Mouse (Mus musculus): ENCODE results near the gene Ptov1. TPM values are rescaled to one million over a fixed set of nuclear protein-coding genes. Genes with fewer than 3 reads are reported as not detected.

Ptov1 gene
- 100 to 1,000 TPM; 277 to 305 (median 293) TPM for total RNA-seq (2022)

DNA sequence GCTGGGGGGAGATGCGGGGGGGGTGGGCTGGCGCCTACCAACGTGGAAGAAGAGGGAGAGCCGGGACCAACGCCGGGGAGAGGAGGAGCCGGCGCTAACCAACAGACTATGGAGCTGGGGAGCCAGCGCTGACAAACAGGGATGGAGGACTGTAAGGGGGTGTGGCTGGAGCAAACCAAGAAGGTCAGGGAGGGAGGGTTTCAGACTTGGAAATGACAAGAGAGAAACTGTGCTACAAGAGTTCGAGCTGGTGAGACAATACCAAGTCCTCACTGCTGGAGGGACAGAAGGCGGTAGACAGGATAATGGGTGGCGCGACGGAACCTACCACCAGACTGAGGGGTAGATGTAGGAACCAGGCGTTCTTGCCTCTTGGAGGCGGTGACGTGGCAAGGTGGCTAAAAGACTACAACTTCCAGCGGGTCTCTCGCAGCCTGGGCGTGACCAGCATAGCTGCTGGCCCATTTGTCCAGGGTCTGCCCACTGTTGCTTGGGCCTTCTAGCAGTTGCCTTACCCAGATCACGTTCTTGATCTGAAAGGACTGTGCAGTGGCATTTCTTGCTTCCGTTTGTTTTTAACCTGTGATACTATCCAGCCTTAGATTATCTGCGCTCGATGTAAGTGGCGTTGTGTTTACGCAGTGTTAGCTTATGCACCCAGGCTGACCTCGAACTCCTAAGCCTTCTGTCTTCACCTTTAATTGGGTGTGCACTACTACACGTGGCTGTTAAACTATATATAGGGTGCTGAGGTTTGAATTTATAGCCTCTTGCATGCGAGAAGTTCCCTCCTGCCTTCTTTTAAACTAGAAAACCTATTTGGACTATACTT, at the start of gene Ptov1:
Ptov1 (minus strand) TSS at position 92 of the 832 bp plus-strand sequence.
- peak; percentile 85 to 99 for DNase-seq (ENCODE audit: low spot score in 2 of 2)

DNA sequence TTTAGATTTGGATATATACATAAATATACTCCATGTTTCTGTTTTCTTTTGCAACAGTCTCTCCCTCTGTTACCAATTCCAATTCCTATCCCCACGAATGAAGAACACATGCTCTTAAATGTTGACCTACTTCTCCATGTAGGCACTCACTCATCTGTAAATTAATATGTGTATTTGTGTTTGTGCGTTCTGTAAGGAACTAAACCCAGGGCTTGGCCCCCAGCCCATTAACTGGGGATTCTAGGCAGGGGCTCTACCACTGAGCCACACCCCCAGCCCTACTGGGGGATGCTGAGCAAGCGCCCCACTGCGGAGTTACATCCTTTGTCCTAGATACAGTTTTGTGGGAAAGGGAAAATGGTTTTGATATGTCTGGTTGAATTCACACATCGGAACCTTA, 49.5 kb upstream of the Ptov1 start:
- DNase-seq (ENCODE audit: low spot score in 2 of 2): no peak

DNA sequence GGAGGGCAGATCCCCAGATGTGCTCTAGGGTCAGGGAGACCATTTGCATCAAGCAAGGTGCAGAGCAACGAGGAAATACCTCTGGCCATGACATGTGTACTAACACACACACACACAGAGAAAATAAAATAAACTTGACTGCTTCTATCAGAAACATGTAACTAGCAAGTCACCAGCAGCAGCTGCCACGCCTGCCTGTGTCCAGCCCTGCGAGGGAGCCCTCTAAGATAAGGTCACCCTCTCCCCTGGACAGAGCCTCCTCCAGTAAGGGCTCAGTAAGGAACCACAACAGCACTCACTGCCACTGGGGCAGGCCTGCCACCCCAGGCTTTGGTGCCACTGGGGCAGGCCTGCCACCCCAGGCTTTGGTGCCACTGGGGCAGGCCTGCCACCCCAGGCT, 48.6 kb upstream of the Ptov1 start:
- no peak for DNase-seq (ENCODE audit: low spot score in 2 of 2)

DNA sequence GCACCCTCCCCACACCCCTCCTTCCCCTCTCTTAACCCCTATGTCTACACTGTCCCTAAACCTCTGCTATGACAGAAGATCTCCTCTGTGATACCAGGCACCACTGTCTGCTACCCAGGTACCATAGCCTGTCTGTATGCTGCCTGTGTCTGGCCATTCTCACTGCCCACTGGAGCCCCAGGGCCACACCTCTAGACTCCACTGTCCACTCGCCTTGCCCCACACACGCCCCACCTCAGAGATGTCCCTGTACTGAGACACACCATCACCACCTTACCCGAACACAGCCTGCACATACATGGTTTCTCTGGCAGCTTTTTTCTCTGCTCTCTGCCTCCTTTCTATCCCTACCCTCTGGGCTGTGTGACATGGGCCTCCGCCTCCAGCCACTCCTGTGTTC, 47.3 kb upstream of the Ptov1 start:
- DNase-seq (ENCODE audit: low spot score in 2 of 2): no peak

DNA sequence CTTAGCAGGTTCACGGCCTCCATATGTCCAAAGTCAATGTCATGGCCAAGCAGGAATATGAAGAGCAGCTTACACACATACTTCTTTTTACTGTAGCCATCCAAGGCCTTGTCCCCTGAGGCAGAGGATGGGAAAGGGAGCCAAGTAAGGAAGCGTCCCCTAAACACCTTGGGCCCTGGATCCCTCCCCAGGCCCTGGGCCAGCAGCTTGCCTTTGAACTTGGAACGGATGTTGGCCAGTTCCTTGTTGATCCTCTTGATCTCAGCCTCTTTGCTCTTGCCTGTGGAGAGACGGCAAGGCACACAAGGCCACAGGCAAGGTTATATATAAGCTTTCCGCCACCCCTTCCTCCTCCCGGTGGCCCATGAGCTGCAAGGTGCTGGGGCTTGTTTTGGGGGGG, 46.6 kb upstream of the Ptov1 start:
- no peak for DNase-seq (ENCODE audit: low spot score in 2 of 2)

DNA sequence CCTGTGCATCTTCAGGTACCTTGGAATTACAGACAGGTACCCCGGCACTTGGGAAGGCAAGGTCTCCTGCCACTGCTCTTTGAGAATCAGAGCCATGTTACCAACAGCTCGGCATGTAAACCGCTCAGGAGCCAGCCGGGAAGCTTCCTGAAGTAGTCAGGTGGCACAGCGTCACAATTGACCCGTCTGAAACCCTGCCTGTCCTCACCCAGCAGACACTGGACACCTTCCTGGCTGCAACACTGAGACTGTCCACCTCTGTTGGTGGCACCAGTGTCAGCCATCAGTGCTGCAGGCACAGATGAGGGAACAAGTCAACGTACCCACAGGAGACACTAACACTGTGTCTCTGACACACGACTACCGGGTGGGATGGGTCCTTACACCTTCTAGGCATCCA, 45.7 kb upstream of the Ptov1 start:
- no peak for DNase-seq (ENCODE audit: low spot score in 2 of 2)

DNA sequence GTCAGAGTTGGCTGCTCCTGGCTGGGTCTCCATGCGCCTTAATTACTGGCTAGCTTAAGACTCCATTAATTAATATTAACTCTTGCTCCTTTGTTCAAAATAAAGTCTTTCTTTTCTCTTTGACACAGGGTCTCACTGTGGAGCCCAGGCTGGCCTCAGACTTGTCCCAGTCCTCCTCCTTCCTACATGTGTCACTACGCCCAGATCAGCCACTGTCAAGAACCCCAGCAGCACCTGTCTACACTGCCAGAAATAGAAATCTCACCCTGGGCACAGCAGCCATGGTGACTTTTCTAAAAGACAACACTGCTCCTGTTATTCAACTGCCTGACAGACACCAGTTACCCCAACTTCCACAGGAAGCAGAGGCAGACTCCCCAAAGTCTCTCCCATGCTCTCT, 44.8 kb upstream of the Ptov1 start:
- DNase-seq (ENCODE audit: low spot score in 2 of 2): no peak

DNA sequence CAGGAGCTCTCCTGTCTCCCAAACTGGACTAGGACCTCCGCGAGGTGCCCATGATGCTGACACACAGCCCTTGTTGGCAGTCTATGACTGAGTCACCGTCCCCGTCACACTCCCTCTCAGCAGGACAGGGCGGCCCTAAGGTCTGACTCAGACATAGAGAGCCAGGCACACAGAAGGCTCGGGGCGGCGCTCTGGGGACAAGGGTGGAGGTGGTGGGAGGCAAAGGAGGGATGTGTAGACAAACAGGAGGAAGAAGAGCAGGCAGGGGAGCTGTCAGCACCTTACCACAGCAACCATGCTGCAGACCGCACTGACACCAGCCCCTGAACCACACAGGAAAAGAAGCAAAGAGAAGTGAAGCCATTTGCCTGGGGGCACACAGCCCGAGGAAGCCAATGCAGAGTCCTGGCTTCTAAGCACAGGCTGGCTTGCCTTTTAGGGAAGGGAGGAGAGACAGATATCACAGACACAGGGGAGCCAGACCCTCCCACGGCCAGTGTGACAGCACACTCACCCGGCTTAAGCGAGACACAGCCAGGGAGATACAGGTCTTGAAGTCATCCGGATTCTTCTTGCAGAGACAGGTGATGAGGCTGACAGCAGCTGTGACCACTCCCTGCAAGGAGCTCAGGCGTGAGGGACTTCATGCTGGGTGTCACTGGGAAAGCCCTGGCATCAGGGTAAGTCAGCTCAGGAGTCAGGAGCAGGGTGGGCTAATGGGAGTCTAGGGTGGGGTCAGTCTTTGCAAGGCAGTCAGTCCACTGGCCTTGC, 39.3 kb upstream of the Ptov1 start:
- peak in 1 of 2 experiments; percentile 52 for DNase-seq (ENCODE audit: low spot score in 2 of 2)

DNA sequence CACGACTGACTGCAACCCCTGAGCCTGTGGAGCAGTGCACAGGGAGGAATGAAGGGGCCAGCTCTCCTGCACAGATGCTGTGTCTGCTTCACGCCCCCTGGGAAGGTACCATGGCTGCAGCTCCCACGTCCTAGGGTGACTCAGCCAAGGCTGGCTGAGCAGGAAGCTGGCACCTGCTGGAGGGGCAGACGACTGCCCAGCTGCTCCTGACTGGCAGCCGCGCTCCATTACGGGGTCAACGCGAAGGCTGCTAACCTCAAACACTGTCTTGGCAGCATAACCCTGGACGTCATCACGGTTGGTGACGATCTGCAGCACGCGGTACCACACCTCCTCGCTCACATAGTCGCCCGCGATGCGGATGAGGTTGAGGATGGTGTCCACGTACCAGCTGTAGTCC, 35.8 kb upstream of the Ptov1 start:
- DNase-seq (ENCODE audit: low spot score in 2 of 2): peak in 1 of 2 experiments; percentile 77

DNA sequence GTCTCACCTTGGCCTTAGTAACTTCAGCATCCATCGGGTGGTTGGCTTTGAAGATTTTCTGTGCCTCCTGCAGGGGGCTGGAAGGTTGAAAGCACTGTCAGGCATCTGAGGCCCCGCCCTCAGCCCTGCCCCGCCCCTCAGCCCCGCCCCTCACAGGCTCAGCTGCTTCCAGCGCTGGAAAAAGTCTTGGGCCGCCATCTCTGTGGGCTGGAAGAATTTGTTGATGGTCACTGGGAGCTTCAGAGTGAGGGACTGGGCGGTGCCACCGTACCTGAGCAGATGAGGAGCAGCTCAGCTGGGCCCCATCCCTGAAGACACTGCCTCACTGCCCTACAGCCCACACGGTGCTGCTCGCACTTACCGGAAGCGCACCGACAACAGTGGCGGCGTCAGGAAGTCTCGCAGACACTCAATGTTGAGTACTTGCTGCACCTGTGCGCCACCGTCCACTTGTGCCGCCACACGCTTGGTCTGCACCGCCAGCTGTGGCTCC, 31.7 kb upstream of the Ptov1 start:
- no peak for DNase-seq (ENCODE audit: low spot score in 2 of 2)

DNA sequence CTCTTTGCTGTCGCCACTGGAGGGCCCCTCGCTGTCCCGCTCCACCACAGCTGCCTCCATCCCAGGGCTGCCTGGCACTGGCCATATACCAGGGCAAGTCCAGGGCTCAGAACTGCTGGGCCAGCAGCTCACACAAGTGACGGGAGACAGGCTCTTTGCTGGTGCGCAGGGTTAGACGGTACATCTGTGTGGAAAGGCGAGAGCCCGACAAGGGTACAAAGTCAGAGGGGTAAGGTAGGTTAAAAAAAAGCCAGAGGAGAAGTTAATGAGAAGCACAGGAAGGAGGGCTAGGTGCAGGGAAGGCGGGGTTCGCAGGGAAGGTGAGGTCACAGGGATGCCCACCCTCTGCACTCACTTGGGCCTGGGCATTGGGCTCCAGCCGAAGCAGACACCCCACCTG, 31.0 kb upstream of the Ptov1 start:
- no peak for DNase-seq (ENCODE audit: low spot score in 2 of 2)

DNA sequence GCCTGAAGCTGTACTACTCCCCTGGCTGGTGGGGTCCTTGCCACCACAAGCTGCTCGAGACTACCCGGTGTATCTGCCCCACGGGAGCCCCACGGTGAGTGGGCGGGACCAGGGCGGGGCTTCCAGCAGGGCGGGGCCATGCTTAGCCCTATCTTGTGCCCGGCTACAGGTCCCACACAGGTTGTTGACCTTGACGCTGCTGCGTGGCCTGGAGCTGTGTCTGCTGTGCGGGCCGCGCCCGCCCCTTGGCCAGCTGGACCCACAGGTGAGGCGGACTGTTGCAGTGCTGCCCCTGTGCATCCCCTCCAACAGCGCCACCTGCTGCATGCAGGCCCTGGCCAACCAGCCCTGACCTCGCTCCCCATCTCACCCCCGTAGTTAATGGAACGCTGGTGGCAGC, 29.0 kb upstream of the Ptov1 start:
- peak in 1 of 2 experiments; percentile 56 for DNase-seq (ENCODE audit: low spot score in 2 of 2)

DNA sequence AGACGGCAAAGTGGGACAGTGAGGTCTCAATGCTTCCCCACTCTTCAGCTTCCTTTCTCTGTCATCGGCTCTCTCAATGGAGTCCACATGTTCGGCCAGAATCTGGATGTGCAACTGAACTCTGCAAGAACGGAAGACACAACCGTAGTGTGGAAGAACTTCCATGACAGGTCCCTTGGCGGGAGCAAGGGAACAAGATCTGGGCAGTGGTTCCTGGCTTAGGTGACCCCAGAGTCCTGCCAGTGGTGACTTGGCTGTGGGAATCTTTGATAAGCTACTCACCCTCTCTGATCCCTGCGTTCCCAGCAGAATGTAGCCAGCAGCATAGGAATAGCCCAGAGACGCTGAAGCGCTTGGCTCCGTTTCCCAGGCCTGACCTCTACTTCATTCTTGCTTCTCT, 26.9 kb upstream of the Ptov1 start:
- DNase-seq (ENCODE audit: low spot score in 2 of 2): no peak

DNA sequence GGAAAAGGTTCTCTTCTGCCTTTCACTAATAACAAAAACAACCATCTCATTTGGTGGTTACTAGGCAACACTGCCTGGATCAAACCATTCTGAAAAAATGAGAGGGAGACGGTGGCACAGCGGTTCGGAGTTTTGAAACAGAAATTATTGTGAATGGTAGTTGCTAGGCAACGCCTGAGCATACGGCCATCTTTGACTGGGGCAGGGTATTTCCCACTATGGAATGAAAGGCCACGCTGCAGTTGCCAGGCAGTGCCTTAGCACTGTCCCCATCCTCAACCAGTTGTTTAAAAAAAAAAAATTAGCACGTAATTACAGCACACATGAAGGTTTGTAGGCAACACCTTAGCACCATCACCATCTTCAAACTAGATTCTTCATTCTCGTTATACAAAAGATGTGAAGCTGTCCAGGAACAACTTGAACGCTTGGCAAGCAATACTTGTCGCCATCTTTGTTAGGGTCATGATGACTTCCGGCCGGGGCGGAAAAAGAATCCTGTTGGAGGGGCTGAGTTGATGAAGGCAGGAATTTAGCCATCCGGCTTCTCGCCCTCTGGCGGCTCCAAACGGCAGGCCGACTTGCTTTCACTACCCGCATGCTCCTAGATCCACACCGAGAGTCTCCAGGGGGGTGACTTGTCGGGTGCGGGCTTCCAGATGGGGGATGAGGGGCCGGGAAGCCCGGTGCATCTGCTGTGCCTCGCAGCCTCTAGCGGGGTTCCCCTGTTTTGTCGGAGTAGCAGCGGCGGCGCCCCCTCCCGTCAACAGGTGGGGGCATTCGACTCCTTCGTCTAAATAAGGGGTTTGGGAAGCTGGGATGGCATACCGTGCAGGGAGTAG, 26.2 kb upstream of the Ptov1 start, which contains the start of gene Fuz:
Fuz (plus strand) TSS at position 487 of the 842 bp plus-strand sequence.
- DNase-seq (ENCODE audit: low spot score in 2 of 2): peak; percentile 86 to 93

DNA sequence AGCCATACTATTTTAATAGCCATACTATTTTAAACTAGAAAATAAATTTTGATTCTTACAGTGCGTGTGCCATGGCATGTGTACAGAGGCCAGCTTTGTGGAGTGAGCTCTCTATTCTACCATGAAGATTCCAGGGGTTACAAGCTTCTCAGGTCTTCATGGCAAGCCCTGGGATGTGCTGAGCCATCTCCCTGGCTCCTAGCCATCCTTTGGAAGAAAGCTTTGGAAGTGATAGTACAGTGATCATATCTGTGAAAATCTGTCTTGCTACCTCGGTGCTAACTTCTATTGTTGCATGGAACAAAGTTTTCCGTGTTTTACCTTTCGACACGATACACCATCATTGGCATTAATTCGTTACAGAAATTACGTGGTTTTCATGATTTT, 25.6 kb upstream of the Ptov1 start:
- DNase-seq (ENCODE audit: low spot score in 2 of 2): no peak

DNA sequence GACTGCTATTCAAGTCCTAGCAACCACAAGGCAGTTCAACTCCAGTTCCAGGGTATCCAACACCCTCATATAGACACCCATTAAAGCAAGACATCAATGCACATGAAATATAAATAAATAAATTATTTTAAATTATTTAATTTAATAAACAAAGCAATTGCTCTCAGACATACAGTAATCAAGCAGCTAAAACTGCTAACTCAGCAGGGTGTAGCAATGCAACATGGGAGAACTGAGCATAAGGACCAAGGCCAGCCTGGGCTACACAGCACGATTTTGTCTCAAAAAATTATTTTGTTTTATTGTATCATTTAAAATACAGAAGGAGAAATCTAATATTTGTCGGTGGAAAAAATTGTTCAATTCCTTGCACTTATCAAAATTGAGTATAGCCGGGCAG, 24.6 kb upstream of the Ptov1 start:
- no peak for DNase-seq (ENCODE audit: low spot score in 2 of 2)

DNA sequence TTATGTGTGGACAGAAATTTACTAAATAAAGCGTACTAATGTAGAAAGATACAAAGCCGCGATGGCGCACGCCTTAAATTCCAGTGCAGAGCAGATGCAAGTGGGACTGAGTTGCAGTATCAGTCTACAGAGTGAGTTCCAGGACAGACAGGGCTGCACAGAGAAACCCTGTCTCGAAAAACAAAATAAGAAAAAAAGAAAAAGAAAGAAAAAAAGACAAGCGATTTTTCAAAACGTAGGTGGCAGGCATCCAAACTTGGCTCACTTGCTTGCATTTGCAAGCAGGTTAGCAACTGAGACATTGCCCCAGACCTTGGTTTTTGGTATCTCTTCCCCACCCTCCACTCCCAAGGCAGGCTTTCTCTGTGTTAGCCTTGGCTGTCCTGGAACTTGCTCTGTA, 23.6 kb upstream of the Ptov1 start:
- no peak for DNase-seq (ENCODE audit: low spot score in 2 of 2)

DNA sequence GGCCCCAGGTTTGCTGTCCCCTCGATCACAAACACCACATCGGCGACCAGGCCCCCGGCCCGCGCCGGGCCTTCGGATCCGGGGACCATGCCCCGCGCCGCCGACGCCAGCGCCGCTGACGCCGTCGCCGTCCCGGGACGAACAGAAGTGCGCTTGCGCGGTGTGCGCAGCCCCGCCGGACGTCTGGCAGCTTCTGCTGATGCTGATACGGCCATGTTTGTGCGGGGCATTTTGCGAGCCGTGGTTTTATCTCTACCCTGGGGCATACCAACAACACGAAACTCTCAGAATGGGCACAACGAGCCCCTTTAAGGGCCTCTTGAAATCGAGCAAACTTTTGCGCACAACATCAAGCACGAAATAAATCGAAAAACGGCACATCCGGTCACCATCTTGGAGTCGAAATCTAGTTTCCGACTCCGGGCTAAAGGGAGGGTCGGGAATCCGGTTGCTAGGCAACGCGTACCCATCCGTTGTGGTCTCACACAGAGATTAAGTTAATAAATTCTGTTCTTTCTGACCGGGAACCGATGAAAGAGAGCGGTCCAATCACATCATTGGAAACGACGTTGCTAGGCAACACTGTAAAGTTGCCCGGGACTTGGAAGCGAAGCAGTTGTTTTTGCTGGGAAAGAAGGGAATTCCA, 22.8 kb upstream of the Ptov1 start, which contains the start of gene Med25:
Med25 (minus strand) TSS at position 437 of the 646 bp plus-strand sequence.
- peak; percentile 92 to 97 for DNase-seq (ENCODE audit: low spot score in 2 of 2)

DNA sequence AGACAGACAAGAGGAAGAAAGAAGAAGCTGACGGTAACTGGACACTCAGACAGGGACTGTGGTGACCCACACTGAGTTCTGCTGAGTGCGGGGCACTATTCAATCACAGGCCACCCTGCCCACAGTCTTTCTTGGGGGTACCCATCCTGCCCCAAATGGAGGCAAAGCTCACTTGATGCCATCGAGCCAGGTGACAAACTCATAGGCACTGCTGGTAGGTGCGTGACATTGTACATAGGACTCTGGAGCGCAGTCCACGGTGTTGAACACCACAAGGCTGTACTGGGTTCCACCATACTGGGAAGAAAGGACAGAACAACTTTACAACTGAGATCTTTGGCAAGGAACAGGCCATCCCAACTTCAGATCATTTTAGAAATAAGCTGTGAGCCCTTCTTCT, 22.0 kb upstream of the Ptov1 start:
- DNase-seq (ENCODE audit: low spot score in 2 of 2): no peak

DNA sequence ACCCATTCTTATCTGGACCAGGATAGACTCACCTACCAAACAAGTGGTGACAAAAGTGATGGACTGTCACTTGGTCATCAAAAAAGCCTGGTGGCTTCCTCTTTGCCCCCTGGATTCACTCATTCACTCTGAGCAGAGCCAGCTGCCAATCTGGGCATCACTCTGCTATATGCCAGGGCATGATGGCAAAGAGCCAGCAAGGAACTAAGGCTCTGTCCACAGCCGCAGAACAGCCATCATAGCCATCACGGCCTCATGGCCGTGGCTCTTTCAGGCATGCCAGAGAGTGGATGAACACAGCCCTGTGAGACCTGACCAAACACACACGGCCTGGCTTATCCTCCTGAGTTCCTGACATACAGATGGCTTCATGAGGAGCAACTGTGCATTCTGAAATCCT, 21.1 kb upstream of the Ptov1 start:
- DNase-seq (ENCODE audit: low spot score in 2 of 2): no peak

DNA sequence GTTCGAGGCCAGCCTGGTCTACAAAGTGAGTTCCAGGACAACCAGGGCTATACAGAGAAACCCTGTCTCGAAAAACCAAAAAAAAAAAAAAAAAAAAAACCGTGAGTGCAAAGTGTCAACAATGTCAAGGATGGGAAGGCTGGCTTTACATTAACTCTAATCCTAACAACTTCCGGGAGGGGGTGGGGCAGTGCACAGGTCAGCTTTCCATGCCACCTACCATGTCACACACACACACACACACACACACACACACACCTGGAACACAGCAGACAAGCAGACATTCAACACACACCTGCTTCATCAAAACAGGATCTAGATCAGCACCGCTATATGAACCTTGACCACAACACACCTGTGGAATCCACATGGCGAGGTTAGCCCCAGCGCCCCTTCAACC, 20.6 kb upstream of the Ptov1 start:
- DNase-seq (ENCODE audit: low spot score in 2 of 2): no peak
